Mouse (Mus musculus) fibroblast of lung, adult 2 months (primary cell): ENCODE data around the gene Rassf3.

Experiments
- DNase-seq: peaks from one replicate; pipeline ENCODE4 v3.0.0-alpha.2; 2011; ENCODE audit warnings: low read depth

The Rassf3 gene

GRCm38 (mm10) chr10:121365781-121366272 is 110.3 kb downstream of the Rassf3 start:
- peak; percentile 66 for DNase-seq

DNA sequence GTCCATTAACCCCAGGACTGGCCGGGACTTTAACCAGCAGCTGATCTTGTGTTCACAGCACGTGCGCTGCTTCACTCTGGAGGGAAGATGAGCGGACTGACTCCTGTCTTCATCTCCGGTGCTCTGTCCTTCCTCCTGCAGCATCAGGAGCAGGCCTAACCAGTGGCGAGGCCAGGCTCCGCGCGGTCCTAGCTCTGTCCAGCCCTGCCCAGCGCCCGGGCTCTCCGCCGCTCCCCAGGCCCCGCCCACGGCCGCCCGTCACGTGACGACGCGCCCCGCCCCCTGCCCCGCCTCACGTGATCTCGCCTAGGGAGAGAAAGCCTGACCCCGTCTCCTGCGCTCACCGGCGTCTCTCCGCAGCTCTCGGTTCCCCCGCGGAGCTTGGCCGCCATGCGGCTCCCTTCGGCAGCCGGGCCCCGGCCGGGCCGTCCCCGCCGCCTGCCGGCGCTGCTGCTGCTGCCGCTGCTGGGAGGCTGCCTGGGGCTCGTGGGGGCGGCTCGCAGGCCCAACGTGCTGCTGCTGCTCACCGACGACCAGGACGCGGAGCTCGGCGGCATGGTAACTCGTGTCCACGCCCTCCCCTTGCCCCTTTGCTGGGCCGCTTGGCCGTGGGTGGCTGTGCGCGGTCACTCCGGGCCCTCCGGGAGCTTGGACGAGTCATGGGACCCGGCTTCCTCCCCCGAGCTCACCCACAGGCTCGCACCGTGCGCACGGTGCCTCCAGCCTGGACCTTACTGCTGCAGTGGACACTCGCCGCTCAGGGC is 111.2 kb downstream of the Rassf3 start, which contains the start of gene Gns:
Gns (plus strand) TSS at position 290 of the 764 bp plus-strand sequence.
- DNase-seq: peak; percentile 59

DNA sequence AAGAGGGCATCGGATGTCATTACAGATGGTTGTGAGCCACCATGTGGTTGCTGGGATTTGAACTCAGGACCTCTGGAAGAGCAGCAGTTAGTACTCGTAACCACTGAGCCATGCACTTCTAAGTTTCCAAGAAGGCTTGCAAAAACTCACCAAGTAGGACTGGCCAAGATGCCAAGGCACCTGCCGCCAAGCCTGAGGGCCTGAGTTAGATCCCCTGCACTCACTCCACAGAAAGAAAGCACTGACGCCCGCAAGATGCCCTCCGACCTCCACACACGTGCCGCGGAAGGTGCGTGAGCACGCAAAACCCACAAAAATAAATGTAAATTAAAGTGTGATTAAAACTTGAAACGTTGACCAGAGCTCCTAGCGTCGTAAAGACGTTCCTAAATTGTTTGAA is 111.8 kb downstream of the Rassf3 start:
- DNase-seq: no peak

DNA sequence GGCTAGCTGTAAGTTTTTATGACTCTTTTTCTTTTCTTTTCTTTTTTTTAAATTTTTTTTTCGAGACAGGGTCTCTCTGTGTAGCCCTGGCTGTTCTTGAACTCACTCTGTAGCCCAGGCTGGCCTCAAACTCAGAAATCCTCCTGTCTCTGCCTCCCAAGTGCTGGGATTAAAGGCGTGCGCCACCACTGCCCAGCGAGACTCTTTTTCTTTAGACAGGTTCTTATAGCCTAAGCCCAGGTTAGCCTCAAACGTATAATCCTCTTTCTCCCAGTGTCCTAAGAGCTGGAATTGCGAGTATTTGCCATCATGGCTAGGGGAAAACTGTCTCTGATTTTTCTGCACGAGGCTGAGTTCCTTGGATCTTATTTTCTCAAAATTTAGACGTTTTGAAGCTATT is 112.9 kb downstream of the Rassf3 start:
- no peak for DNase-seq

- no peak for DNase-seq
Observed at GRCm38 (mm10) chr10:121360358-121360757, 115.8 kb downstream of the Rassf3 start.
